Mouse (Mus musculus): ENCODE measurements around the gene Gm49721.
"Not testable (repeated sequence)": the region's sequence is repeated elsewhere in the genome, so short reads cannot be mapped to it uniquely, and the experiment has no call there.

The Gm49721 gene

DNA sequence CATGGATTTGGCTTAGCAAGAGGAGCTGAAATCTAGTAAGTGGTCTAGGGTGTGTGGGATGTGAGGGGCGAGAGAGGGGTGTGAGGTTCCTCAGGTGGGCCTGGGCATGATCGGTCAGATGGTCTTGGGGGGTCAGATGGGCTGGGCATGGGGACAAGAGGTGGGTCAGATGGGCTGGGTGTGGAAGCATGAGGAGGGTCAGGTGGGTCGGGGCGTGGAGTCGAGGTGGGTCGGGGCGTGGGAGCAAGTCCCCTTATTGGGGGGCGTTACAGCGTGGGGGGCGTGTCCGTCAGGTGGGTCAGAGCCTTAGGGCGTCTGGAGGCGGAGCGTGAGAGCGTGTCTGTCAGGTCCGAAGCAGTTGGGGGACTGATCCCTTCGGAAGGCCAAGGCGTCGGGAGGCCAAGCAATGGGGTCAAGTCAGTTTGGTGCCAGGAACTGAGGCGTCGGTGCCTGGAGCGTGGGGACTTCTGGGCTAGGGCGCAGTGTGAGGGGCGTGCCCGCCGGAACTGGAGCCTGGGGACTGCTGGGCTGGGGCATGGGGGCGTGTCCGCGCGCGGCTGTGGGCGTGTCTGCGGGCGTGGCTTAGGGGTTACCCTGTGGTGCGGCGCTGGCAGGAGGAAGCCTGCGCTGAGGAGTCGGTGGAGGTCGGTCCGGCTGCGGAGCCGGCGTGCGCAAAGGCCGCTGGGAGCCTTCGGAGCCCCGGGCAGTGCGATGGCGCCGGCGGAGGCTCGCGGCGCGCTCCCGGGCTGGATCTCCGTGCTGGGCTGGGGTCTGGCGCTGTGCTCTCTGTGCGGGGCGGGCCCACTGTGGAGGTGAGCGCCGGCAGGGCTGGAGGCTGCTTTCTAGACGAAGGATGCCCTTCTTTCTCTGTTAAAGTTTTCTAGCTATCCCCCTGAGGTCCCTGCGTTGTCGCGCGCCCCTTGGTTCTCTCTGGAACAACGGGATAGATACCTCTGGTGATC is at the start of gene Gm49721:
Gene Gm49721 (plus strand): TSS at position 618 of the 962 bp plus-strand sequence.
- DNase-seq, result peak; percentile 79

DNA sequence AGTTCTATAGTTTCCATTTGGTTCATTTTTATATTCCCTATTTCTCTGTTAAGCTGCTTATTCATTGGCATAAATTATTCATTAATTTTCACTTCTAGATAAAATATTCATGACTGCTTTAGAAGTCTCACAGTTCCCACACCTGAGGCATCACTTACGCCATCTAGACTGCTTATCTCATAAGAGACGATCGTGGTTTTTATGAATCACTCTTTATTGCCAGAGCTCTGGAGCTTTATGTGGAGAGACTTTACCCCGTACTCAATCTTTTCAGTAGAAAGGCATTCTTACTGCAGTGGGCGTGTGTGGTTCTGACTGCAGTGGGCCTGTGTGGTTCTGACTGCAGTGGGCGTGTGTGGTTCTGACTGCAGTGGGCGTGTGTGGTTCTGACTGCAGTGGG is 47.1 kb upstream of the Gm49721 start:
- not testable (repeated sequence) for DNase-seq

DNA sequence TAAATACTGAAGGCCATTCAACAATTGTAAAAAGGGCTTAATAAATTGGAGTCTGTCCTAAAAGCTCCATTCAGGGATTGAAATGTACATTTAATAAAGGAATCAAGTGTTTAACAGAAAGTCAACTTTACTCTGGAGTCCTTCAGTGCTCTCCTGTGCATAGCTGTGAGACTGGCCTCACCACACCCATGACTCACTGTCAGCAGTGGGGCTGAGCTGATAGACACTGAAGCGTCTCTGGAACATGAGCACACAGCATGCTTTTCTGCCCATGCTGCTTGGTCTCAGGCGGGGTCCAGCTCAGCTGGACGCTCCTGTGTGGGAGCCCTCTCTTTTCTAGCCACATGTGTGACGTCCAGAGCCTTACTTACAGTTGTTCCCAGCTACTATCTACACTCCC is 36.1 kb upstream of the Gm49721 start:
- not testable (repeated sequence) for DNase-seq

DNA sequence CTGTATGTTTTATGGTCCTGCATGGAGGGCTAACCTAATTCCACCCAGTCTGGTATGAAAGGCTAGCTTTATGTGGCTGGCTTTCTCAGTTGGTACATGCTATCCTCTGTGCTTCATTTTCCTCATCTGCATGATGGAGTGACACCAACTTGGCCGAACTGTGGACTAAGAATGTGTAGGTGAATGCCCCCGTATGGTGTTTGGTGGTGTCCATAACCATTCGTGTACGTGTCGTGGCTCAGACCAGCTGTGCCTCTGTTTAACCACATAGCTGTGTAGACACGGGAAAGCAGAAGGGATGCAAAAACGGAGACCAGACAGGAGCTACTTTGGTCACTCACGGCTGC is 31.1 kb upstream of the Gm49721 start:
- DNase-seq, result not testable (repeated sequence)

DNA sequence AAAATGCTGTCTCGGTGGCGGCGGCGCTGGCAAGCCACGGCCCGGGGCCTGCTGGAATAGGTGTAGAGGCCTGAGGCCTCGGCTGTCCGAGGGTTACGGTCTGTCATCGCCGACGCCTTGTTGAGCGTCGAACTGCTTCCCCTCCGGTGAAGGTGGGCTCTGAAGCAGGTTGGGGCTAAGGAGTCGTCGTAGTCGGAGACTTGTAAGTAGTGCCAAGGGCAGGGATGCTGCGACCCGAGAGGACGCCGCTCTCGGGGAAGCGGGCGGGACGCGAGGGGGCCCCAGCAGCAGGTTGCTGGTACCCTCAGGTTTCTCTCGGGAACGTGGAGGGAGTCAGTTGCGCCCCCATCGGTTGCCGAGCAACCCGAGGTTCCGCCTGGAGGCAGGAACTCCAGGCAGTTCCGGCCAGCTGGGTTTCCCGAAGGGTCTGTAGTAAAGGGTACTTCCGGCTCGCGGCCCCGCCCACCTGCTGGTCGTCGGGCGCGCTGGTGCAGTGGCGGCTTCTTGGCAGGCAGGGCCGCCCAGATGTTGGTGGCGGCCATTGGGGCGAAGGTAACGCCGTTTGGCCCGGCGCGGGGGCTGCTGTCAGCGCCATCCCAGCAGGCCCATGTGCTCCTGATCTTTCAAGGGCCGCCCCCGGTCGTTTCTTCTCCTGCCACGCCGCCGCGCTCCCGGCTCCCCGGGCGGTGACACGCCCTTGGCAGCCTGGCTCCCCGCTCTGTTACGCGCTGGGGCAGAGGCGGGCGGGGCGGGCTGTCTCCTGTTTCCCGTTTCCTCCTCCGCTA is 30.5 kb upstream of the Gm49721 start, which contains the start of gene Rsph3b:
Gene Rsph3b (minus strand): TSS at position 699 of the 785 bp plus-strand sequence.
- peak; percentile 86 for DNase-seq

DNA sequence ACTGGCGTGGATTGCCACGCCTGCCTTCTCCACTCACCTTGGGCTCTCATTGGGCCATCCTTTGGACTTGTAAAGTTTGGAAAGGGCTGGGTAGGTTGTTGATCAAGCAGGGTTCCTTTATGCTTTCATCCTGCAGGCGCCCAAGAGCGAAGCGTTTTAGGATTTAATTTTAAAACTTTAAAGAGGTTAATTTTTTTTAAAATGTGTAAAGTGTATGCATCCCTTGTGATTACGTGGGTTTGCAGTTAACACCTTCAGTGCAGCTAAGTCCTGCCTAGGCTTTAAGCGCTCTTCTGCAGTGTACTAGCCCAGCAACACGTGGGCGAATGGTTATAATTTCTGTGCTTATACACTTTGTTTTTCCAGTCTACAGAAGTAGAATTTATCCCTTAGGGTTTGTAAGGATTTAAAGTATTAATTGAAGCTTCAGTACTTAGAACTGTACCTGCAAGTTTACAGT is 29.9 kb upstream of the Gm49721 start:
- not testable (repeated sequence) for DNase-seq

DNA sequence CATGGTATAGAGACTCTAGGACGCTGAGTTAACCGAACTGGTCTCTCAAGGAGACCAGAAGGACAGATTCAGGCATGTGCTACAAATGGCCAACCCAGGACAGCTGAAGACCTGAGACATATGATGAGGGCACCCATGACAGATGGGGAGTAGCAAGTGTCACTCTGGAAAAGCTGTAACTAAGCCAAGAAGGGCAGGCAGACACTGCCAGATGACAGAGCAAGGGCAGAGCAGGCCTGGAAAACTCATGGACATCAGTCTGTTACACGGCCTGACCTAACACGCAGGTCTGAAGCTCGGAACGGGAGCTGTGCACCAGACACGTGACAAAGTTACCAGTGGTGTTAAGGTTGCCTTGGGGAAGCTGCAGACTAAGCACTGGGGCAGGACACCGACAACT is 19.8 kb upstream of the Gm49721 start:
- not testable (repeated sequence) for DNase-seq

DNA sequence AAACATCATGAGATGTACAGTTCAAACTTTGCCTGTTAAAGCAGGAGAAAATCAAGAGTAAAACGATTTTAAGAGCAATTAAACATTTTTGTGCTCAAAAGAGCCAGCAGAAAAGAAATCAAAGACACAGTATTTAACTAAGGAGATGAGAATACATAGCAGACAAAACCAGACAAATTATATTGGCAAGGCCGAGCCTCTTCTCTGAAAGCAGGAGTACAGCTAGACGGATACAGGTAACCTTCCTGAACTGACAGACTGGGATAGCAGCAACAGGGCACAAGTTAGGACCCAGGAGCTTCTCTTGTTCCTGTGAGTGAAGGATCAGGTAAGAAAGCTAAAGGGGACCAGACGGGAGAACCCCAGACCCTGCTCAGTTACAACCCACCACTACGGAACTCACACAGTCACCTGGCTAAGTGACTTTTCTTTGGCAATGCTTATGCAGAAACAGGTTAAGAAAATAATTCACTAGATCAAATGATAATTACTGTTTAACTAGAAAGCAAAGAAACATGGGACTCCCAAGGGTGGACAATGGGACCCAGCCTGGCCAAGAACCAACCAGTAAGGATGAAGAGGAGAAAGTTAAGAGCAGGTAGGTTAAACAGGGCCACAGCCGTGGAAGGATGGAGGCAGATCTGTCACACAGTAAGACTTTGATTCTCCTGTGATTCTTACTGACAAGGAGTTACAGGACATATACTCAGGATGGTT is 19.0 kb upstream of the Gm49721 start:
- not testable (repeated sequence) for DNase-seq

DNA sequence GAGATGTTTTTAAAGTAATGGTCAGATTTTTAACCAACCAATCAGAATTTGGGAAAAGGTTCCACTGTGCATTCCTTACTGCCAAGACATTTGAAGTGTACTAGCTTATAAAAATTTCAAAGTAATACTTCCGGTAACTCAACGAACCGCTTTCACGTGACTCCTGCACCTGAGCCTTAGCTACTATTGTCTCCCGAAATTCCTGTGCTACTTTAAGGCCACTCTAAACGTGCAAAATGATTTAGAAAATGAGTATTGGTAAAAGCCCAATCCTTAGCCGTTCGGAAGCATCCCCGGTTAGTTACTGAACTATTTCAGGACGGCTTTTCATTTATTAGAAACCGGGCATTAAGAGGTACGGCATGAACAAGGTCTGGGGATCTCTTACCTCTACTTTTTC is 18.4 kb upstream of the Gm49721 start:
- DNase-seq, result not testable (repeated sequence)

DNA sequence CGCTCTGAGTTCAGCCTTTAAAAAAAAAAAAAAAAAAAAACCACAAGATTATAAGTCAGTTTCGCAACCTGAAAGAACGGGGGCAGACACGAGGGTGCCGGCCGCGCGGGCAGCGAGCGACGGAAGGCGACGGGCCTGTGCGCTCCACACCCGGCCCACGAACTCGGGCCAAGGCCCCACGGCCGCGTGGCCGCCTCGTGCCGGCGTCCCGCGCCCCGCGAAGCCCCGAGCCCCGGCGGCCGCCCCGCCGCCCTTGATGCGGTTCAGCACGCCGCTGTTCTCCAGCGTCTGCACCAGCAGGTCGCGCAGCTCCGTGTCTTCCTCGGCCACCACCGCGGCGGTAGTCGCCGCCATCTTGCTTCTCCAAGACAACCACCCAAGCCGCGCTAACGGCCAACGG is 17.9 kb upstream of the Gm49721 start, which contains the start of gene Tagap1:
Gene Tagap1 (minus strand): TSS at position 381 of the 400 bp plus-strand sequence.
- DNase-seq, result peak; percentile 68

DNA sequence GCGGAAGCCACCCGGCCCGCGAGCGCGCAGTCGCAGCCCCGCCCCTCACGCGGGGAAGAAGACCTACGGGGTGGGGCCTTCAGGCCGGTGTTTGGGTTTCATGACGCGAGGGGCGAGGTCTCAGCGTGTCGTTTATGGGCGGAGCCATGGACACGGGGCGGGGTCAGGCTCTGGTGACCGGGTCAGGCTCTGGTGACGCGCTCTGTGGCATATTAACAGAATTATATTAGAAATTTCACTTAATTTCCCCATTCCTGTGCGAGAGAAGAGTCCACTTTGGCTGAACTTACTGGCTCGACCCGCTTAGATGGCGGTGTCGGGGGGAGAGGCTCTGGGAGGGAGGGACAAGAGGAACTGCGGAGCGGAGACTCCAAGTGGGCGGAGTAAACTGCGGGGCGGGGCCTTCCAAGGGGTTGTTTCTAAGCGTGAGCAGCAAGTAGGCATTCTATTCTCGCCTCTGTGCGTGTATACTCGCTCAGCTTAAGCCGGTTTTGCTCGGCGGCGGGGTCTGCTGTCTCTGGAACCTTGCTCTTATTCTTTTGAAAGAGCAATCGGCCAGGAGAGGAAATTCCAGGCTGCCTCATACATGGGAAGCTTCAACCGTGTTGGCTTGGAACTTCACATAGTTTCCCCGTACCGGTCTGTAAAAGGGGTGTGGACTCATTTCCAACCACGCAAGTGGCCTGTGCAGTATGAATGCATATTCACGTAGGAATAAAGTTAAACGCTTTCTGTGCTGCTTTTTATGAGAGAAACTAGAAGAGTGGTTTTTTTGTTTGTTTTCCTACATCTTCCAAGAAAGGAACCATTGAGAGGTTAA is 17.3 kb upstream of the Gm49721 start:
- peak; percentile 12 for DNase-seq

DNA sequence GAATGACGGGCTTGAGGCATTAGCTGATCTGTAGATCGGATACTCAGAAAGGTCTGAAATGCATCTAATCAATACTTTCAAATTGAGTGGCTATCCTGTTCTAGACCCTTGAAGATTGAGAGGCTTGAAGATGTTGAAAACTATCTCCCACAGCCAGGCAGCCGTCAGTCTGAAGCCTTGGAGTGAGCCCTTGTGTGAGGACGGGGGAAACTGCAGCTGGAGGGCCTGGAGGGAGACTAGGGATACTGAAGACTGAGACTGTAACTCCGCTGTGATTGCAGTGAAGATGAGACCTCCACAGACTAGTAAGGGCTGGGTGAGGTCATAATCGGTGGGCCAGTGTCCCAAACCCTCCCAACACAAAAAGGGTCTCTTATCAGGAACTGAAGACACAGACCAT is 16.4 kb upstream of the Gm49721 start:
- peak; percentile 29 for DNase-seq

DNA sequence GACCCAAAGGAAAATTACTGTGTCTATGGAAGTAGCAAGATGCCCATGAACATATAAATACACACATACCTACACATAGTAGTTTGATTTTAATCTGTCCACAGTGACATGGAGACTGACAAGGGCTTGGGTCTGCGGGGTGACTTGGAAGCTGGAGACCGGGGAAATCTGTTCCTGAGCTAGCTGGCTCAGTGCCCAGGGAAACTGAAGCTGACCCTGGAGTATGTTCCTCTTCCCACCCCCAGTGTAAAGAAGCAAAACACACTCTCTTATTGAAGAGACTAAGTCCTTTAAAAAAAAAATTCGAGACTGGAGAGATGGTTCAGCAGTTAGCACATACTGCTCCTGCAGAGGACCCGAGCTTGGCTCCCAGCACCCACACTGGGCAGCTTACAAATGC is 15.8 kb upstream of the Gm49721 start:
- DNase-seq, result not testable (repeated sequence)

DNA sequence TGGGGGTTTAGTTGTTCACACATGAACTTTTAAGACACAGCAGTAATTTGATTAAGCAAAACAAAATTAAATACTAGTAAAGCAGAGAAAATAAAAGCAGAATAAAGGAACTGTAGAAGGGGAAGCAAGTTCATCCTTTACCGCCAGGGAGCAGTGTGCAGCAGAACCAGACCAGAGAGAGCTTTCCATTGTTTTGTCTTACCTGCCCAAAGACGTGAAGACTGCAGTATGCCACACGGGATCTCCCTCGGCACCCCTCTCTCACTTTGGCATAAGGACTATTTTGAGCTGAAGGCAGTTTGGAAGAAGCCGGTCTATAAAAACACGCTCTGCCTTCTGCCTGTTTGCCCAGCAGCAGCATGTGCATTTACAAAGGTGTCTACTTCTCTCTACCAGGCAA is 13.3 kb upstream of the Gm49721 start:
- DNase-seq, result peak; percentile 53

DNA sequence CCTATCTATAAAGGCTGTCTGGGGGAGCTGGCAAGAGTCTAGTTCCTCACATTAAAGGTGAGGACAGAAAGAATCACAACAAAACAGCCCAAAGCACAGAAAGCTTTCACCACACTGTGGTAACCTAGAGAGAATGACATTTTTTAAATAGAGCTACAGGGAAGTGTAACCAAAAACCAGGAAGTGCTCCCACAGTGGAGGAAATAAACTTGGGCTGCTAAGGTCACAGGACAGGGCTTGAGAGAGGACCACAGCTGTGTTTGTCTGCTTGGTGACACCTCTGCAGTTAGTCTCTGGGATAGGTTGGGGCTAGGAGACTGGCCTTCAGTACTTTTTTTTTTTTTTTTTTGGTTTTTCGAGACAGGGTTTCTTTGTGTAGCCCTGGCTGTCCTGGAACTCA is 11.0 kb upstream of the Gm49721 start:
- DNase-seq, result not testable (repeated sequence)

DNA sequence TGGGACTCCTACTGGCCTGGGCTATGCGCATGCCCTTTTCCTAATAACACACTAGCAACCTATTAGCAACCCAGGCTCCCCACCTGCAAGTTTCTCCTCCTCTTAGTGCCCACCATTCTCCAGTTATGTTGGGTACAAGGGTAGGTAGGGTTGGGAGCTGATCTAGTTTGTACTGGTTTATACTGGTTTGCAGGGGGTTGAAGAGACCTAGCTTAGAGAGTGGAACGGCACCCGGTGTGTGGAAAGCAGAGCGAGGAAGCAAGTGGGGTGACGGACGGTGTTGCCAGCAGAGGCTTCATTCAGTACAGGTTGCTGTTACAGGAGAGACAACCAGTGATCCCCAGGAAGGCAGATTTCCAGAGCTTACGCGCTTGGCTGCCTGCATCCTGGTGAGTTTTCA is 8.4 kb upstream of the Gm49721 start, which contains the start of gene Rnaset2b:
Gene Rnaset2b (plus strand): TSS at position 301 of the 400 bp plus-strand sequence.
- DNase-seq, result not testable (repeated sequence)

DNA sequence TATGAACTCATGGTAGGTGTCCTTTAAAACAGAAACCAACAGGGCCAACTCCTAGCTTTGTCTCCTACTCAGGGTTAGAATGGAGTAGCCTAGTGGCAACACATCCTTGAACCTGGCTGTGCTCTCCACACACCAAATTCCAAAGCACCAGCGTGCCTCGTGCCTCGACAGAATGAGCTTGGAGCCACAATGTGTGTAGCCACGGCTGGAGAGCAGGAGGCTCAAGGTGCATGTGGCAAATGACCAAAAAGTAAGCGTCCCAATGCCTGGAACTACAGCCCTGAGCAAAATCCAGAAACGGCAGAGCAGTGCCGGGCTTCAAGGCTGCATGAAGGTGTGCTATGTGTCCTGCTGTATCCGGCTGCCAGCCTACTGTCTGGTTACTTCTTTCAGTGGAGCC is 7.5 kb upstream of the Gm49721 start:
- DNase-seq, result not testable (repeated sequence)

DNA sequence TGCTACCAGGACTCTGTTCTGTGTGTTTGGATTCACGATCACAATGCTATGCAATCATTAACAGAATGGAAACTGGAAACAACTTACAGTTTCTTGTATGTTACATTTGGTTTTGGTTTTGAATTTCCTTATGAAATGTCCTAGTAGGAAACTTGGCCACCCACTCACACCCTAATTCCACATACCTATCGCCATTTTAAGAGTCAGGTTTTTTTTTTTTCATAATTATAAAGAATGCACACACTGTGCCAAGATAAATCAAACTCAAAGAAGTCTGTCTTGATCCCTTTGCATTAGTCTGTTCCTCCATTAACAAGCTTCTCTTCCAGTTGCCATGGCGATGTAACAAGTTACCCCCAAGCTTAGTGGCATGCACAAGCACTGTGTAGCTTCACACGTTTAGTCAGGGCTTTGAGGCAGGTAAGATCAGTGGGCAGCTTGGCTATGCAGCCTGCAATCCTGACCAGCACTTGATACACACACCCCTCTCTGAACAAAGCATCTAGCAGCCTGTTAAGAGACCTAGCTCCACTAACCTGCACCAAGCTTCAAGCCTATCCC is 5.8 kb upstream of the Gm49721 start:
- DNase-seq, result not testable (repeated sequence)

DNA sequence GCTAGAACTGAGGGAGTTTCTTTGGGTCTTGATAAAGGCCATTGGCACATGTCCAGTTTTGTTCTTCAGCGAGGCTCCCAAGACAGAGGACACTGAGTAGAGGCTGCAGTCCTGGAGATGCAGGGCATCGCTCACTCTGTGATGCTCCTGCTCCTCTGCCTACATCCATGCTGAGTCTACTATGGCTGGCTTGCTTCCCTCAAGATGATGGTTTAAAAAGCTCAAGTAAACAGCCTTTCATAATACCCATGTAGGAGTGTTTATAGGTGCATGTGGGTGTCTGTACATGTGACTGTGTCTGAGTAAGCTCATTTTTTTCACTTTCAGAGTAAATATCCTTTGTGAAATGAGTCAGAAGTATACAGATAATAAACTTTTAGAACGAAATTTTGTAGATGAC is 3.7 kb upstream of the Gm49721 start:
- not testable (repeated sequence) for DNase-seq

DNA sequence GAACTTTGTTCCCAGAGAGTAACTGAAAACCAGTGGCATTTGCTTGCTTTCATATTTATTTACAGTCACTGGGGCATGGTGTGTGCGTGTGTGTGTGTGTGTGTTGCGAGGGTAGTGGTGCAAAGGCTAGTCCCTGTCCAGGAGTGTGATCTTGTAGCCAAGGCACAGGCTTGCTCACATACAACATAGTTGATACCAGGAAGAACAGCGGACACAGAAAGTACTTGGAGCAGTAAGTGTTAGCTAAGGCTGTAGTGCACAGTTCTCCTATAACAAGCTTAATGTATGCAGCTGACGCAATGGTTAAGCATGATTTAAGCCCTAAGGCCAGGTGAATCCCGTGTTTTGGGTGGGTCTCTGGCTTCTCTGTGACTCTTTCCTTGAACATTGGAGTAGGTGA is 676 bp downstream of the Gm49721 start:
- not testable (repeated sequence) for DNase-seq

DNA sequence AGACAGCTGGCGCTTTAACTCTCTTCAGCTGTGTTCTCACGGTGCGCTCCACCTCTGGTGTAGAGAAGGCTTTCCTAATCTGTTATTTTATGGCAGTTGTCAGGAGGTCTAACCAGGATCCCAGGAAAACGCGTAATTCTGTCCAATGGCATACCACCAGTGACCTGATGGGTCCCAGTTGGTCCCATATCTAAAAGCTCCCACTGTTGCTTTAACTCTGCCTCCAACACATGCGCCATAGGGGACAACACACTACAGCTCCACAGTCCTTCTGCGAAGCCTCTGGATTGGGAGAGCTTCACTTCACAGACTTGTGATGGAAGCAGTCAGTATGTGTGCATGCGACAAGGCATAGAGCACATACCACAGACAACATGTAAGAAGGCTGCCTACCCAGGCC is 1.4 kb downstream of the Gm49721 start:
- DNase-seq, result not testable (repeated sequence)
